In genomic region chr12:85095146-85095545, GRCm38 (mm10) we compare ENCODE assay signal across 8 mouse cellular contexts. TPM values are rescaled to one million over a fixed set of nuclear protein-coding genes. Genes with fewer than 3 reads are reported as not detected.
"Had no signal": no experiment of that assay in that cellular context is flagged by ENCODE, and none has a peak within 500 bp of the region (broad histone marks: within the 10 kb centered on the region; RNA-seq: fewer than 3 reads in every experiment).

No protein-coding gene starts in this region.

- H3K9me3 ChIP-seq: liver, embryonic 12.5 days; megakaryocyte, embryonic 14.5 days; midbrain, embryonic 12.5 days had no signal

- ATAC-seq: liver, embryonic 12.5 days had no signal

- H3K36me3 ChIP-seq: liver, embryonic 12.5 days; midbrain, embryonic 12.5 days had no signal

- H3K27ac ChIP-seq: layer of hippocampus, adult 2 months; liver, embryonic 12.5 days; macrophage had no signal

- H3K4me2 ChIP-seq: liver, embryonic 12.5 days; lung, embryonic 14.5 days; midbrain, embryonic 12.5 days had no signal

- DNase-seq: lung, postnatal 14 days; thymus, postnatal 4 days had no signal

- H3K9ac ChIP-seq: liver, embryonic 12.5 days; lung, embryonic 14.5 days; midbrain, embryonic 12.5 days had no signal

- H3K4me3 ChIP-seq: layer of hippocampus, adult 2 months; liver, embryonic 12.5 days; megakaryocyte, embryonic 14.5 days; midbrain, embryonic 12.5 days had no signal

- H3K27me3 ChIP-seq: liver, embryonic 12.5 days; midbrain, embryonic 12.5 days had no signal

- H3K4me1 ChIP-seq: midbrain, embryonic 12.5 days had no signal

RNA-seq across cellular contexts. Expression of gene Rps6kl1, which starts 55.9 kb away (rescaled TPM):
- polyA plus RNA-seq: macrophage had no signal
